Comparison of ENCODE assay signal across 8 mouse cellular contexts in the genomic region with DNA sequence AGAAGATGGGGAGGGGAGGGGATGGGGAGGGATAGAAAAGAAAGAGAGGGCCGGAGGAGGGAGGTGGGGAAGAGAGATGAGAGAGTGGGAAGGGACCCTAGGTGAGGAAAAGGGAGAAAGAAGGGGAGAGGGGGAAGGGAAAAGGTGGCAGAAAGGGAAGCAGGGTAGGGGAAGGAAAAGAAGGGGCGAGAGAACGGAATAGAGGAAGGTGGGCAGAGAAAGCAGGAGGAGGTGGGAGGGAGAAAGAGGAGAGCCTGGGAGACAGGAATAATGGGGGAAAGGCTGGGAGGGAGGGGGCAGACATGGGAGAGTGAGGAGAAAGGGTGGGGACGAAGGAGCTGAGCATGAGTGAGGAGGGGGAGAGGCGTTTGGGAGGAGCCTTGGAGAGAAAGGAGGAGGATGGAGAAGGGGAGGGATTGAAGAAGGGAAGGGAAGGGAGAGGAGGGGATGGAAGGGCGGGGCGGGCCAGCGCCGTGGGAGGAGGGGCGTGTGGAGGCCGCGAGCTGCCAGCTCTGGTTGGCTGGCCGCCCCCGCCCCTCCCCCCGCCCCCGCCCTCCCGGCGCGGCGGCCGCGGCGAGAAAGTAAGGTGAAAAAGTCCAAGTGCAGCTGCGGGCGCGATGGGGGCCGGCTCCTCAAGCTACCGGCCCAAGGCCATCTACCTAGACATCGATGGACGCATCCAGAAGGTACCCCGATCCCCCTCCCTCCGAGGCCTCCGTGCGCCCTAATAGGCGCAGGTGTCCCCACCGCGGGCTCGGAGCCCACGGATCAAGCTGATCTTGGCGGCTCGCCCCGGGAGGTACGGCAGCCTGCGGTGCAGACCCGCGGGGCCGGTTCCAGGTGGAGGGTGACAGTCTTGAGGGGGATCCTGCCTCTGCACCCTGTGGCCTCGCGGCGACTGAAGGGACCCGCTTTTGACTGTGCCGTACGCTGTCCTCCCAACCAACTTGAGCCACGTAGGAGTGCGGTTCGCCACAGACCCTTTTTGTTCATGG. TPM values are rescaled to one million over a fixed set of nuclear protein-coding genes. Genes with fewer than 3 reads are reported as not detected.
DNase-seq lines count a peak whose midpoint lies in the region; ATAC-seq lines count a peak whose summit lies in the region.

Gene Pde9a, plus strand, starts transcription at position 540 of the 995 bp plus-strand sequence.

- no peak for ATAC-seq in erythroid progenitor cell, adult 5-6 weeks (replicated peaks; ENCODE audit: low FRiP score, poor library complexity, severe bottlenecking)

- peak; percentile 76 for DNase-seq in adrenal gland, postnatal 10 days
- peak; percentile 90 for DNase-seq in embryo, embryonic 10 days (ENCODE audit: low spot score)
- DNase-seq in gastrocnemius, postnatal 36 days, result peak; percentile 28 to 43
- DNase-seq in induced T-regulatory cell, adult 2 months (ENCODE audit: low read depth), result peak; percentile 53
- DNase-seq in left cerebral cortex, adult 8-10 months (ENCODE audit: low spot score in 2 of 2), result peak in 1 of 2 experiments; percentile 44
- peak; percentile 81 to 85 for DNase-seq in lung, postnatal 4 days
- DNase-seq in right cerebral cortex, postnatal 25 days, result peak; percentile 67

- intact Hi-C loops in gastrocnemius, postnatal 36 days (cut with DNase I), result no loop called here

RNA-seq across cellular contexts. Expression of gene Pde9a, which starts in this region (rescaled TPM):
- total RNA-seq in adrenal gland, postnatal 10 days (2021), result 10 to 100 TPM in 1 of 2 experiments, 1 to 10 TPM in 1; 7.9 to 12.7 TPM
- 1 to 10 TPM; 1.5 to 2.5 TPM for total RNA-seq in gastrocnemius, postnatal 36 days (2021)
- 10 to 100 TPM; 20.1 to 29.5 (median 22.2) TPM for total RNA-seq in left cerebral cortex, adult 8-10 months (2022)
- total RNA-seq in erythroid progenitor cell, adult 5-6 weeks (2015; ENCODE audit: low replicate concordance), result not detected in 2 replicates
- total RNA-seq in erythroid progenitor cell, adult 5-6 weeks (2017; ENCODE audit: low replicate concordance), result not detected in 2 replicates
